In genomic region chr11:120069261-120069660, GRCm38 (mm10) we compare ENCODE assay signal across 22 mouse cellular contexts. TPM values are rescaled to one million over a fixed set of nuclear protein-coding genes. Genes with fewer than 3 reads are reported as not detected.
DNase-seq lines count a peak whose midpoint lies in the region; ATAC-seq and TF ChIP-seq lines count a peak whose summit lies in the region.
"Had no signal": no experiment of that assay in that cellular context is flagged by ENCODE, and none has a peak within 500 bp of the region (broad histone marks: within the 10 kb centered on the region; RNA-seq: fewer than 3 reads in every experiment).

No protein-coding gene starts in this region.

- no peak for TF ChIP-seq CTCF in stomach, postnatal 0 days (IDR thresholded peaks at IDR 0.05; ENCODE audit: low read depth)

- peaks cover 92% of the 10 kb centered on the region for H3K36me3 ChIP-seq in heart, embryonic 10.5 days
- peaks cover 41% of the 10 kb centered on the region for H3K36me3 ChIP-seq in stomach, embryonic 14.5 days (ENCODE audit: control insufficient read depth, insufficient read depth, low read length)
- H3K36me3 ChIP-seq in stomach, postnatal 0 days (ENCODE audit: control insufficient read depth, insufficient read depth, low read length), result peaks cover 17% of the 10 kb centered on the region
- peaks cover 98% of the 10 kb centered on the region for H3K36me3 ChIP-seq in limb, embryonic 10.5 days

- no peak overlapping the region for H3K9ac ChIP-seq in stomach, embryonic 14.5 days (replicated peaks; ENCODE audit: low read depth, low read length)
- no peak overlapping the region for H3K9ac ChIP-seq in stomach, postnatal 0 days (ENCODE audit: low read length)
- H3K9ac ChIP-seq: limb, embryonic 13.5 days; liver, embryonic 13.5 days; lung, embryonic 15.5 days had no signal

- no peak overlapping the region for H3K4me3 ChIP-seq in heart, embryonic 10.5 days
- no peak overlapping the region for H3K4me3 ChIP-seq in stomach, embryonic 14.5 days (ENCODE audit: low read depth, low read length)
- no peak overlapping the region for H3K4me3 ChIP-seq in stomach, postnatal 0 days (ENCODE audit: low read depth, low read length)
- H3K4me3 ChIP-seq in limb, embryonic 10.5 days, result no peak overlapping the region
- H3K4me3 ChIP-seq: heart, adult 2 months; limb, embryonic 13.5 days; liver, embryonic 13.5 days; lung, embryonic 15.5 days; midbrain, embryonic 10.5 days; myocyte had no signal

- no peak for TF ChIP-seq EP300 in stomach, postnatal 0 days (optimal IDR thresholded peaks at IDR 0.05)

- peaks cover 74% of the 10 kb centered on the region for H3K4me1 ChIP-seq in heart, embryonic 10.5 days
- H3K4me1 ChIP-seq in stomach, embryonic 14.5 days (ENCODE audit: control insufficient read depth, insufficient read depth, low read length), result 0 out of 2 replicates have a peak, but pooled peaks cover 7% of the 10 kb centered on the region
- no peaks in the 10 kb centered on the region for H3K4me1 ChIP-seq in stomach, postnatal 0 days (replicated peaks; ENCODE audit: control insufficient read depth, insufficient read depth)
- H3K4me1 ChIP-seq in limb, embryonic 10.5 days, result peaks cover 46% of the 10 kb centered on the region
- H3K4me1 ChIP-seq: limb, embryonic 13.5 days; liver, embryonic 13.5 days; lung, embryonic 15.5 days had no signal

- ATAC-seq in stomach, embryonic 14.5 days (ENCODE audit: insufficient number of reproducible peaks, insufficient read depth, low FRiP score, low read depth), result 0 out of 2 replicates have a peak, but pooled peaks have one; percentile 10
- no peak for ATAC-seq in stomach, postnatal 0 days (ENCODE audit: low FRiP score, low TSS enrichment)
- no peak for ATAC-seq in frontal cortex, adult (ENCODE audit: low TSS enrichment)
- ATAC-seq: hindbrain, postnatal 0 days; midbrain, embryonic 16.5 days had no signal

- 39% methylated on average over 11 of the region's 11 CpGs for WGBS in heart, embryonic 10.5 days
- WGBS in stomach, embryonic 14.5 days, result 19% methylated on average over 11 of the region's 11 CpGs
- 33% methylated on average over 11 of the region's 11 CpGs for WGBS in stomach, postnatal 0 days
- WGBS in limb, embryonic 10.5 days, result 38% methylated on average over 11 of the region's 11 CpGs

- no peak for DNase-seq in heart, embryonic 10.5 days (ENCODE audit: low spot score)
- DNase-seq in heart, adult 8-10 months (ENCODE audit: low spot score), result no peak
- no peak for DNase-seq in stomach, postnatal 0 days (ENCODE audit: low spot score)
- peak; percentile 53 for DNase-seq in limb, embryonic 10.5 days (ENCODE audit: low spot score)
- no peak for DNase-seq in lung, adult 18-20 months
- no peak for DNase-seq in layer of hippocampus, postnatal 10 days (ENCODE audit: low spot score in 2 of 2)
- DNase-seq: cerebellum, adult 11-12 months; cerebellum, postnatal 10 days; gastrocnemius, postnatal 36 days; heart, adult 2 months; kidney, adult 18-20 months; liver, embryonic 13.5 days; lung, postnatal 4 days had no signal

- no peaks in the 10 kb centered on the region for H3K9me3 ChIP-seq in heart, embryonic 10.5 days
- H3K9me3 ChIP-seq in stomach, embryonic 14.5 days (ENCODE audit: control insufficient read depth, low read depth, low read length), result no peaks in the 10 kb centered on the region
- H3K9me3 ChIP-seq in stomach, postnatal 0 days (ENCODE audit: control insufficient read depth, low read length), result no peaks in the 10 kb centered on the region
- H3K9me3 ChIP-seq in limb, embryonic 10.5 days (replicated peaks), result no peaks in the 10 kb centered on the region
- H3K9me3 ChIP-seq: limb, embryonic 13.5 days; liver, embryonic 13.5 days; lung, embryonic 15.5 days; midbrain, embryonic 10.5 days had no signal

- H3K4me2 ChIP-seq in stomach, embryonic 14.5 days (replicated peaks; ENCODE audit: low read depth, low read length), result no peak overlapping the region
- H3K4me2 ChIP-seq in stomach, postnatal 0 days (replicated peaks; ENCODE audit: low read depth), result no peak overlapping the region
- H3K4me2 ChIP-seq: limb, embryonic 13.5 days; liver, embryonic 13.5 days; lung, embryonic 15.5 days had no signal

- peaks cover 16% of the 10 kb centered on the region for H3K27me3 ChIP-seq in heart, embryonic 10.5 days (ENCODE audit: insufficient read depth, poor library complexity, severe bottlenecking)
- no peaks in the 10 kb centered on the region for H3K27me3 ChIP-seq in stomach, embryonic 14.5 days (ENCODE audit: control insufficient read depth, insufficient read depth, low read length)
- H3K27me3 ChIP-seq in stomach, postnatal 0 days (ENCODE audit: control insufficient read depth, insufficient read depth, low read length), result no peaks in the 10 kb centered on the region
- H3K27me3 ChIP-seq in limb, embryonic 10.5 days (ENCODE audit: low read depth, poor library complexity, severe bottlenecking), result no peaks in the 10 kb centered on the region
- H3K27me3 ChIP-seq: limb, embryonic 13.5 days; liver, embryonic 13.5 days; lung, embryonic 15.5 days had no signal

- H3K27ac ChIP-seq in heart, embryonic 10.5 days, result peak overlapping the region; percentile 17; the same call in 1 of the 2 replicates
- H3K27ac ChIP-seq in stomach, embryonic 14.5 days (ENCODE audit: low read length), result peak overlapping the region; percentile 39; the same call in 1 of the 2 replicates
- H3K27ac ChIP-seq in stomach, postnatal 0 days (replicated peaks), result no peak overlapping the region
- 0 out of 2 replicates have a peak overlapping the region, but pooled peaks have one; percentile 28 for H3K27ac ChIP-seq in limb, embryonic 10.5 days
- H3K27ac ChIP-seq: heart, adult 2 months; hindbrain, postnatal 0 days; kidney, postnatal 0 days; limb, embryonic 13.5 days; liver, embryonic 13.5 days; lung, embryonic 15.5 days; midbrain, embryonic 10.5 days had no signal

RNA-seq across cellular contexts. Expression of gene Cep131, which starts 17.4 kb away (rescaled TPM):
- polyA plus RNA-seq in heart, embryonic 10.5 days (2016; fragmentation: Nextera tagmentation; extraction: Ambion mirVana), result 21.1 and 29.0 TPM in 2 replicates
- 10 to 100 TPM in 3 of 4 experiments, 1 to 10 TPM in 1; 8.9 to 16.0 (median 11.7) TPM for total RNA-seq in heart, adult 8-10 months (2022)
- 18.7 and 20.1 TPM in 2 replicates for polyA plus RNA-seq in stomach, embryonic 14.5 days (2014; fragmentation: Nextera tagmentation; extraction: Ambion mirVana)
- 5.8 and 6.3 TPM in 2 replicates for polyA plus RNA-seq in stomach, postnatal 0 days (2015; fragmentation: Nextera tagmentation; extraction: Ambion mirVana)
- polyA plus RNA-seq in limb, embryonic 10.5 days (2016; fragmentation: Nextera tagmentation; extraction: Ambion mirVana), result 46.7 and 55.2 TPM in 2 replicates
- total RNA-seq in layer of hippocampus, postnatal 10 days (2021), result 10 to 100 TPM; 44.3 to 53.4 TPM

RNA-seq across cellular contexts. Expression of gene Aatk, which starts 22.3 kb away (rescaled TPM):
- 0.51 and 0.58 TPM in 2 replicates for polyA plus RNA-seq in heart, embryonic 10.5 days (2016; fragmentation: Nextera tagmentation; extraction: Ambion mirVana)
- total RNA-seq in heart, adult 8-10 months (2022), result 1 to 10 TPM; 3.1 to 6.2 (median 4.7) TPM
- polyA plus RNA-seq in stomach, embryonic 14.5 days (2014; fragmentation: Nextera tagmentation; extraction: Ambion mirVana), result 3.5 and 4.1 TPM in 2 replicates
- polyA plus RNA-seq in stomach, postnatal 0 days (2015; fragmentation: Nextera tagmentation; extraction: Ambion mirVana), result 1.6 and 2.1 TPM in 2 replicates
- polyA plus RNA-seq in limb, embryonic 10.5 days (2016; fragmentation: Nextera tagmentation; extraction: Ambion mirVana), result 0.78 and 1.7 TPM in 2 replicates
- total RNA-seq in layer of hippocampus, postnatal 10 days (2021), result 100 to 1,000 TPM; 136 to 148 TPM

RNA-seq across cellular contexts. Expression of gene Tepsin, which starts 29.3 kb away (rescaled TPM):
- polyA plus RNA-seq in heart, embryonic 10.5 days (2016; fragmentation: Nextera tagmentation; extraction: Ambion mirVana), result 21.2 and 23.2 TPM in 2 replicates
- total RNA-seq in heart, adult 8-10 months (2022), result 1 to 10 TPM; 4.8 to 7.0 (median 6.9) TPM
- 17.2 and 19.0 TPM in 2 replicates for polyA plus RNA-seq in stomach, embryonic 14.5 days (2014; fragmentation: Nextera tagmentation; extraction: Ambion mirVana)
- polyA plus RNA-seq in stomach, postnatal 0 days (2015; fragmentation: Nextera tagmentation; extraction: Ambion mirVana), result 8.3 and 11.5 TPM in 2 replicates
- 21.4 and 23.0 TPM in 2 replicates for polyA plus RNA-seq in limb, embryonic 10.5 days (2016; fragmentation: Nextera tagmentation; extraction: Ambion mirVana)
- total RNA-seq in layer of hippocampus, postnatal 10 days (2021), result 10 to 100 TPM; 19.3 to 19.7 TPM

RNA-seq across cellular contexts. Expression of gene Ndufaf8, which starts 29.5 kb away (rescaled TPM):
- polyA plus RNA-seq in heart, embryonic 10.5 days (2016; fragmentation: Nextera tagmentation; extraction: Ambion mirVana), result 92.2 and 106 TPM in 2 replicates
- total RNA-seq in heart, adult 8-10 months (2022), result 100 to 1,000 TPM in 1 of 4 experiments, 10 to 100 TPM in 3; 68.5 to 103 (median 82.8) TPM
- 70.1 and 82.6 TPM in 2 replicates for polyA plus RNA-seq in stomach, embryonic 14.5 days (2014; fragmentation: Nextera tagmentation; extraction: Ambion mirVana)
- 84.8 and 84.9 TPM in 2 replicates for polyA plus RNA-seq in stomach, postnatal 0 days (2015; fragmentation: Nextera tagmentation; extraction: Ambion mirVana)
- polyA plus RNA-seq in limb, embryonic 10.5 days (2016; fragmentation: Nextera tagmentation; extraction: Ambion mirVana), result 78.5 and 83.8 TPM in 2 replicates
- 10 to 100 TPM; 36.4 to 37.3 TPM for total RNA-seq in layer of hippocampus, postnatal 10 days (2021)
